Mouse (Mus musculus): ENCODE data around the gene Csnk1e. TPM values are rescaled to one million over a fixed set of nuclear protein-coding genes. Genes with fewer than 3 reads are reported as not detected.

The Csnk1e gene
- polyA plus RNA-seq (2015; fragmentation: Nextera tagmentation; extraction: Ambion mirVana), result 50.9 and 53.9 TPM in 2 replicates

DNA sequence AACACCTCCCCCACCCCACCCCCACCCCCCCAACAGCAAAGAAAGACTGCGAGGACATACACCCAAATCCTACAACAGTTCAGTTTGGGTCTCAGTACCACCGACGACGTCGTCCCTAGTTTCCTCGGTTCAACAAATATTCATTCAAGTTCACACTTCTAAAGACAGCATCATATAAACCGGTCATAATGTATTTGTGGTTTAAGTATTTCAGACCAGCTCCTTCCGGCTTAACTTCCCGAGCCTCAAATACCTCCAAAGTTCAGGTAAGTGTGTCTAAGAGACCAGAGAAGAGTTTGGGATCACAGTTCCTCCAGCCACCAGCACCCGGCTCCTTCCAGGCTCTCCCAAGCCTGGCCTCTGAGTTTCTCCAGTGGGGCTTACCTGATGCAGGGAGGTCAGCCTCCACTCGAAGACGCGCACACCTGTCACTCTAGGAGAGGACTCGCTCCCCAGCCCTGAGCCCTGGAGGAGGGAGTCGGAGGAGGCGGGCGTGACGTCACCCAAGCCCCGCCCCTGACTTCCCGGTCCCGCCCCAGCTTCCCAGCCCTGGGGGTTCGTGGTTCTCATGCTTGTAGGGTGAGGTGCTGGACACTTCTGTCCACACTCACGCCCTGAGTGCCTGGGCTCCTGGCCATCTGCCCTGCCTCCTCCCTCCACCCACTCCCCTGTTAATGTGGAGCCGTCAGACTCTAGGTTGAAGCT is at the start of gene Csnk1e:
Gene Csnk1e (minus strand): TSS at position 461 of the 705 bp plus-strand sequence.
- H3K4me2 ChIP-seq (ENCODE audit: low read length), result peak within 1 kb of the TSS; percentile 65
- H3K27ac ChIP-seq, result no peak within 1 kb of the TSS
- H3K9me3 ChIP-seq (replicated peaks; ENCODE audit: low read length), result no peaks in the 10 kb centered on the region
- peaks cover 11% of the 10 kb centered on the region; the same call in 1 of the 2 replicates for H3K4me1 ChIP-seq (replicated peaks; ENCODE audit: insufficient read depth, low read length)
- ATAC-seq (replicated peaks; ENCODE audit: low FRiP score, low read depth) (peak; percentile 78), DNase-seq (ENCODE audit: low spot score) (peak; percentile 75)
- H3K4me3 ChIP-seq (replicated peaks; ENCODE audit: low read depth, low read length), result peak within 1 kb of the TSS; percentile 23
- no peaks in the 10 kb centered on the region for H3K27me3 ChIP-seq (ENCODE audit: insufficient read depth, low read length)
- WGBS, result 2% methylated on average over 24 of the region's 24 CpGs
- peak within 1 kb of the TSS; percentile 49; the same call in 1 of the 2 replicates for H3K9ac ChIP-seq (ENCODE audit: low read depth, low read length)
- no peaks in the 10 kb centered on the region for H3K36me3 ChIP-seq (ENCODE audit: insufficient read depth, low read length)
- no peak for TF ChIP-seq CTCF (IDR thresholded peaks at IDR 0.05; ENCODE audit: low read depth)

DNA sequence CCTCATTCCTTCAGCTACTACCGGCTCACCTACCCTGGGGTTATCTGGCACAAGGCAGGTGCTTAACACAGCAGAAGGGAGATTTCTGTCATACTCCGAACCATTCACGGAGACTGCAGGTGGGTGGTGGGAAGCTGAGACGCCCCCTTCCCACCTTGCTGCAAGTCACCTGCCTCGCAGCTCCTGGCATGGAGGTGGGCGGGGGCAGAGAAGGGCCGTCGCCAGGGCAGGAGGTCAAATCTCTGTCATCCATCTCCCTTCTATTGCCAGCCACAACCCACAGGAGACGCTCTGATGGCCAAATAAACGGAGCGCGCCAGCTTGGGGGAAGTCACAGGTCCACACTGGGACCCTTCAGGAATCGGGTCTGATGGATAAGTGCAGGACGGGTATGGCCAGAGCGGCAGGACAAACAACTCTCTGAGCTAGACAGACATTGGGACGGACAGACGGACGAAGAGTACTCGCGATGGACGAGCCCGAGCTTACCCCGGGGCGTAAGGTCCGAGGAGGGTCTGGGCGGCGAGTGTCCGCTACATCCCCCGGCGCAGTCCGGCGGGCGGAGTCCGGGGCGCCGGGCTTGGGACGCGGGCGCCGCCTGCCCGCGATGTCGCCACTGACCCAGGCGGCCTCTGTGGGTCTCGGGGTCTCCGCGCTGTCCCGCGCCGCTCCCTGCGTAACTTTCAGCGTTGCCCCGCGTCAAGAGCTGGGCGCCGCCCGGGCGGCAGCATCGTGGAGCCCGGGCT is 49.5 kb upstream of the Csnk1e start, which contains the start of gene Kcnj4:
Gene Kcnj4 (minus strand): TSS at position 535 of the 746 bp plus-strand sequence.
- no peak for DNase-seq (ENCODE audit: low spot score)
- Histone ChIP-seq H3K27me3 (ENCODE audit: insufficient read depth, low read length) (peaks cover 41% of the 10 kb centered on the region), H3K9me3 (replicated peaks; ENCODE audit: low read length) (no peaks in the 10 kb centered on the region), H3K4me2 (ENCODE audit: low read length) (peak within 1 kb of the TSS; percentile 99), H3K27ac (no peak within 1 kb of the TSS), H3K4me1 (replicated peaks; ENCODE audit: insufficient read depth, low read length) (peaks cover 10% of the 10 kb centered on the region; the same call in 1 of the 2 replicates), H3K9ac (ENCODE audit: low read depth, low read length) (peak within 1 kb of the TSS; percentile 62), H3K4me3 (replicated peaks; ENCODE audit: low read depth, low read length) (peak within 1 kb of the TSS; percentile 55), H3K36me3 (ENCODE audit: insufficient read depth, low read length) (no peaks in the 10 kb centered on the region)
- TF ChIP-seq CTCF (IDR thresholded peaks at IDR 0.05; ENCODE audit: low read depth), result no peak
- WGBS, result 1% methylated on average over 43 of the region's 60 CpGs
- no peak for ATAC-seq (replicated peaks; ENCODE audit: low FRiP score, low read depth)

DNA sequence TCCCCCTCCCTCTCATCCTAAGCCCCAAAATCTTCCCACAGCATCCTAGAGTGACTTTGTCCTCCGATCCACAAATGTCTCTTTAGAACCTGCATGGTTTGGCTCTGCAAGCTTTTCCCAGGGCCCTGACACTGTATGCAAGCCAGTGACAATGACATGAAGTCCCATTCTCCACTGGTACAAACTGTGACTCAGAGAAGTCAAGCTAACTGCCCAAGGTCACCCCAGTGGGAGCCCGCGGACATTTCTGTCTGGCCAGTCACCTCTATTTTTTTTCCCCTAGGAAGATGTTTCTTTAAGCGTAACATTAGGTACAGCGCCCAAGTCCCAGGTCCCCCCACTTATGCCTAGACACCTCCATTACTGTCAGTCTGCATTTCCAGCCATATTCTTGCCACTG is 48.1 kb upstream of the Csnk1e start:
- DNase-seq (ENCODE audit: low spot score) (no peak), ATAC-seq (replicated peaks; ENCODE audit: low FRiP score, low read depth) (no peak)
- H3K36me3 ChIP-seq (ENCODE audit: insufficient read depth, low read length), result no peaks in the 10 kb centered on the region
- H3K27ac ChIP-seq, result no peak overlapping the region
- H3K27me3 ChIP-seq (ENCODE audit: insufficient read depth, low read length), result peaks cover 39% of the 10 kb centered on the region
- no peak overlapping the region for H3K9ac ChIP-seq (ENCODE audit: low read depth, low read length)
- no peaks in the 10 kb centered on the region for H3K9me3 ChIP-seq (replicated peaks; ENCODE audit: low read length)
- H3K4me3 ChIP-seq (replicated peaks; ENCODE audit: low read depth, low read length), result no peak overlapping the region
- H3K4me1 ChIP-seq (replicated peaks; ENCODE audit: insufficient read depth, low read length), result peaks cover 10% of the 10 kb centered on the region; the same call in 1 of the 2 replicates
- H3K4me2 ChIP-seq (ENCODE audit: low read length), result no peak overlapping the region
- 73% methylated on average over 5 of the region's 5 CpGs for WGBS
- TF ChIP-seq CTCF (IDR thresholded peaks at IDR 0.05; ENCODE audit: low read depth), result no peak

DNA sequence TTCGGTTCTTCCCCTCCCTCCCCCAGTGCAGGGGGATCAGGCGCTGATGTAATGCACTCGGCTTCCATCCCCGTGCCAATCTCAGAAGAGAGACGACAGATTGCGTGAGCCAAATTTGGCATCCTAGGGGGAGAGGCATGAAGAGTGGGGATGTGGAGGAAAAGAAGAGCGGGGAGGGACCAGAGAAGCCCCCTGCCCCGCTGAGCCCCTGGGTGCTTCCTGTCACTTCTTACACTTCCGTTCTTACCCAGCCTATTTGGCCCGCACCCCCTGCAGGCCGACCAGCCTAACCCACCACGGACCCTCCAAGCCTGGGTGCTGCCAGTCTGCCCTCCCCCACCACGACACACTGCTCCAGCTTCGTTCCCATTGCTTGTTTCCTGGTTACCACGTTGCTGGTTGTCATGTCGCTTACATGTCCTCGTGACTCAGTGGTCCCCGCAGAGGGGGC is 47.5 kb upstream of the Csnk1e start:
- H3K27ac ChIP-seq, result no peak overlapping the region
- no peak for TF ChIP-seq CTCF (IDR thresholded peaks at IDR 0.05; ENCODE audit: low read depth)
- no peak overlapping the region for H3K4me3 ChIP-seq (replicated peaks; ENCODE audit: low read depth, low read length)
- peaks cover 10% of the 10 kb centered on the region; the same call in 1 of the 2 replicates for H3K4me1 ChIP-seq (replicated peaks; ENCODE audit: insufficient read depth, low read length)
- 23% methylated on average over 17 of the region's 18 CpGs for WGBS
- H3K27me3 ChIP-seq (ENCODE audit: insufficient read depth, low read length), result peaks cover 39% of the 10 kb centered on the region
- H3K9ac ChIP-seq (ENCODE audit: low read depth, low read length), result no peak overlapping the region
- DNase-seq (ENCODE audit: low spot score) (no peak), ATAC-seq (replicated peaks; ENCODE audit: low FRiP score, low read depth) (no peak)
- H3K9me3 ChIP-seq (replicated peaks; ENCODE audit: low read length), result no peaks in the 10 kb centered on the region
- H3K36me3 ChIP-seq (ENCODE audit: insufficient read depth, low read length), result no peaks in the 10 kb centered on the region
- H3K4me2 ChIP-seq (ENCODE audit: low read length), result no peak overlapping the region

DNA sequence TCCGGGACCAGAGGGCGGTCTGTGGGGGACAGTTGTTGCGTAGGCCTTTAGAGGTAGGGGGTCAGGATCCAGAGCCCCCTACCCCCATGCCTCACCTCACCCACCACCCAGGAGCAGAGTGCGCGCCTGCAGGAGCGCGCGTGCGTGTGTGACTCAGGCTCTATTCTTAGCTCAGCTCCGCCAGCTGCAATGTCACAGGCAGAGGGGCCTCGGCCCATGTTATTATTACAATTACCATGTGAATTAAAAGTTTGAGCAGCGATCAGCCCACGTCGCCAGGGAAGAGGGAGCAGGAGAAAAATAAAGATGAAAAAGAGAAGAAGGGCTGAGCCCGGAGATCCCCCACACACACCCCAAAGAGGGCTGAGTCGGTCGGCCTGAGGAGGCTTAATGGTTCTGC is 44.7 kb upstream of the Csnk1e start:
- DNase-seq (ENCODE audit: low spot score) (no peak), ATAC-seq (replicated peaks; ENCODE audit: low FRiP score, low read depth) (no peak)
- no peak overlapping the region for H3K9ac ChIP-seq (ENCODE audit: low read depth, low read length)
- WGBS, result 75% methylated on average over 17 of the region's 17 CpGs
- peaks cover 6% of the 10 kb centered on the region; the same call in 1 of the 2 replicates for H3K4me1 ChIP-seq (replicated peaks; ENCODE audit: insufficient read depth, low read length)
- H3K4me2 ChIP-seq (ENCODE audit: low read length), result no peak overlapping the region
- no peak for TF ChIP-seq CTCF (IDR thresholded peaks at IDR 0.05; ENCODE audit: low read depth)
- H3K27ac ChIP-seq, result no peak overlapping the region
- H3K36me3 ChIP-seq (ENCODE audit: insufficient read depth, low read length), result no peaks in the 10 kb centered on the region
- peaks cover 20% of the 10 kb centered on the region for H3K27me3 ChIP-seq (ENCODE audit: insufficient read depth, low read length)
- no peak overlapping the region for H3K4me3 ChIP-seq (replicated peaks; ENCODE audit: low read depth, low read length)
- H3K9me3 ChIP-seq (replicated peaks; ENCODE audit: low read length), result no peaks in the 10 kb centered on the region

DNA sequence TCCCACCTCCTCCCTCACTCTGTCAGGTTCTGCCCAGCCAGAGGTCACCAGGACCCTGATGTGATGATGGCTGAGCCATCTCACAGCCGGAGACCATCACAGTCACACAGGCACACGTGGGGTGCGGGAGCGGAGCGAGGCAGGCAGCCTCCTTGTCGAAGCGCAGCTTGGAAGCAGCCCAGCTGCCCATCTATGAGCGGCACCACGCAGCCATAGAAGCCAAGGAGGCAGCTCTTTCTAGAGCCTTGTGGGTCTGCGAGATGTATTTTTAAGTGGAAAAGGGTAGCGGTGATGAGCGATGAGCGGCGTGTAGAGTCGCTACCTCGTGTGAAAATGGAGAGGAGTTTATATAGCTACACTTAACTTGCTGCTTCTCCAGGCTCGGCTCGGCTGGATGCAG is 38.2 kb upstream of the Csnk1e start:
- no peaks in the 10 kb centered on the region for H3K36me3 ChIP-seq (ENCODE audit: insufficient read depth, low read length)
- WGBS, result 24% methylated on average over 18 of the region's 18 CpGs
- H3K4me3 ChIP-seq (replicated peaks; ENCODE audit: low read depth, low read length), result no peak overlapping the region
- H3K27ac ChIP-seq, result no peak overlapping the region
- no peak for DNase-seq (ENCODE audit: low spot score)
- peaks cover 6% of the 10 kb centered on the region; the same call in 1 of the 2 replicates for H3K27me3 ChIP-seq (ENCODE audit: insufficient read depth, low read length)
- H3K9me3 ChIP-seq (replicated peaks; ENCODE audit: low read length), result no peaks in the 10 kb centered on the region
- TF ChIP-seq CTCF (IDR thresholded peaks at IDR 0.05; ENCODE audit: low read depth), result no peak
- no peak overlapping the region for H3K9ac ChIP-seq (ENCODE audit: low read depth, low read length)
- no peaks in the 10 kb centered on the region for H3K4me1 ChIP-seq (replicated peaks; ENCODE audit: insufficient read depth, low read length)
- ATAC-seq (replicated peaks; ENCODE audit: low FRiP score, low read depth), result no peak; the same call in 1 of the 2 replicates
- H3K4me2 ChIP-seq (ENCODE audit: low read length), result no peak overlapping the region
